Mouse (Mus musculus) heart, postnatal 36 days (tissue): ENCODE data around the gene Prkaa2. TPM values are rescaled to one million over a fixed set of nuclear protein-coding genes. Genes with fewer than 3 reads are reported as not detected.

Experiments
- total RNA-seq, 2 experiments: library from RNA; stranded (reverse); gene quantifications; 2 replicates each; pipeline ENCODE4 v1.2.3; 2021

Prkaa2 gene
- total RNA-seq, 2 experiments from 2014 or later = 76.0 to 78.1 TPM

Other genes with a start within 250 kb of the Prkaa2 start
- not detected for gene C8a, start 233.5 kb downstream of the Prkaa2 start, total RNA-seq
- gene Fyb2, start 196.4 kb downstream of the Prkaa2 start, total RNA-seq = not detected
- gene Plpp3, start 47.5 kb upstream of the Prkaa2 start, total RNA-seq = 10 to 100 TPM; 66.2 to 75.1 TPM